ENCODE assay signal across 13 mouse cellular contexts in genomic region chr7:29338351-29338919, GRCm38 (mm10). TPM values are rescaled to one million over a fixed set of nuclear protein-coding genes. Genes with fewer than 3 reads are reported as not detected.
DNase-seq lines count a peak whose midpoint lies in the region; ATAC-seq and TF ChIP-seq lines count a peak whose summit lies in the region.
"Had no signal": no experiment of that assay in that cellular context is flagged by ENCODE, and none has a peak within 500 bp of the region (broad histone marks: within the 10 kb centered on the region; RNA-seq: fewer than 3 reads in every experiment).

No protein-coding gene starts in this region.

- H3K9me3 ChIP-seq in kidney, embryonic 15.5 days (replicated peaks): no peaks in the 10 kb centered on the region
- H3K9me3 ChIP-seq in liver, embryonic 15.5 days (replicated peaks): no peaks in the 10 kb centered on the region
- no peaks in the 10 kb centered on the region for H3K9me3 ChIP-seq in forebrain, embryonic 12.5 days
- no peaks in the 10 kb centered on the region for H3K9me3 ChIP-seq in lung, postnatal 0 days (ENCODE audit: low read length)
- H3K9me3 ChIP-seq: limb, embryonic 12.5 days had no signal

- DNase-seq in testis, postnatal 10 days (ENCODE audit: low spot score): no peak
- no peak for DNase-seq in retina, embryonic 14.5 days (ENCODE audit: low spot score)
- DNase-seq in lung, postnatal 0 days (ENCODE audit: low spot score): no peak
- DNase-seq in lung, adult 2 months: no peak
- DNase-seq: cerebellum, adult 9-11 months had no signal

- H3K9ac ChIP-seq in kidney, embryonic 15.5 days: no peak overlapping the region
- peak overlapping the region; percentile 37; the same call in 1 of the 2 replicates for H3K9ac ChIP-seq in liver, embryonic 15.5 days
- H3K9ac ChIP-seq in forebrain, embryonic 12.5 days: no peak overlapping the region
- H3K9ac ChIP-seq in lung, postnatal 0 days (replicated peaks; ENCODE audit: low read depth): no peak overlapping the region
- H3K9ac ChIP-seq: limb, embryonic 12.5 days had no signal

- TF ChIP-seq EP300 in lung, postnatal 0 days (IDR thresholded peaks at IDR 0.05): no peak

- no peak for TF ChIP-seq CTCF in testis, adult 2 months (IDR thresholded peaks at IDR 0.05; ENCODE audit: control insufficient read depth, insufficient read depth, insufficient replicate concordance, low read depth, low read length)
- TF ChIP-seq CTCF in lung, postnatal 0 days (IDR thresholded peaks at IDR 0.05): no peak
- TF ChIP-seq CTCF in lung, adult 2 months (IDR thresholded peaks at IDR 0.05; ENCODE audit: insufficient read depth, low read length): no peak

- H3K4me2 ChIP-seq in kidney, embryonic 15.5 days: no peak overlapping the region
- H3K4me2 ChIP-seq in liver, embryonic 15.5 days: peak overlapping the region; percentile 69
- H3K4me2 ChIP-seq in forebrain, embryonic 12.5 days: no peak overlapping the region
- no peak overlapping the region for H3K4me2 ChIP-seq in lung, postnatal 0 days (replicated peaks; ENCODE audit: low read depth, low read length)
- H3K4me2 ChIP-seq: limb, embryonic 12.5 days had no signal

- ATAC-seq in kidney, embryonic 15.5 days (replicated peaks; ENCODE audit: low FRiP score): peak; percentile 45
- ATAC-seq in liver, embryonic 15.5 days (ENCODE audit: insufficient read depth): peak; percentile 61
- no peak for ATAC-seq in forebrain, embryonic 12.5 days (ENCODE audit: low FRiP score)
- ATAC-seq in lung, postnatal 0 days: no peak

- H3K27me3 ChIP-seq in testis, adult 2 months (ENCODE audit: control insufficient read depth, insufficient read depth, low read length): no peaks in the 10 kb centered on the region
- peaks cover 53% of the 10 kb centered on the region for H3K27me3 ChIP-seq in kidney, embryonic 15.5 days
- H3K27me3 ChIP-seq in liver, embryonic 15.5 days: no peaks in the 10 kb centered on the region
- no peaks in the 10 kb centered on the region for H3K27me3 ChIP-seq in forebrain, embryonic 12.5 days
- H3K27me3 ChIP-seq in lung, postnatal 0 days (replicated peaks; ENCODE audit: insufficient read depth, low read length): no peaks in the 10 kb centered on the region
- H3K27me3 ChIP-seq: limb, embryonic 12.5 days had no signal

- no peaks in the 10 kb centered on the region for H3K4me1 ChIP-seq in testis, adult 2 months (ENCODE audit: control insufficient read depth, insufficient read depth, low read length)
- peaks cover 16% of the 10 kb centered on the region for H3K4me1 ChIP-seq in kidney, embryonic 15.5 days
- peaks cover 87% of the 10 kb centered on the region for H3K4me1 ChIP-seq in liver, embryonic 15.5 days (replicated peaks)
- peaks cover 17% of the 10 kb centered on the region for H3K4me1 ChIP-seq in forebrain, embryonic 12.5 days
- H3K4me1 ChIP-seq in lung, postnatal 0 days (ENCODE audit: insufficient read depth, low read depth, low read length): no peaks in the 10 kb centered on the region
- H3K4me1 ChIP-seq in lung, adult 2 months (ENCODE audit: control insufficient read depth, insufficient read depth, low read length): no peaks in the 10 kb centered on the region

- H3K36me3 ChIP-seq in testis, adult 2 months (ENCODE audit: control insufficient read depth, insufficient read depth, low read length): no peaks in the 10 kb centered on the region
- peaks cover 26% of the 10 kb centered on the region for H3K36me3 ChIP-seq in kidney, embryonic 15.5 days
- H3K36me3 ChIP-seq in liver, embryonic 15.5 days (replicated peaks): no peaks in the 10 kb centered on the region
- no peaks in the 10 kb centered on the region; the same call in 1 of the 2 replicates for H3K36me3 ChIP-seq in forebrain, embryonic 12.5 days (replicated peaks)
- H3K36me3 ChIP-seq in lung, postnatal 0 days (ENCODE audit: insufficient read depth, low read length): no peaks in the 10 kb centered on the region

- H3K27ac ChIP-seq in testis, adult 2 months (ENCODE audit: control insufficient read depth, insufficient read depth, low read depth, low read length): peak overlapping the region; percentile 59
- no peak overlapping the region for H3K27ac ChIP-seq in kidney, embryonic 15.5 days
- peak overlapping the region; percentile 88 for H3K27ac ChIP-seq in liver, embryonic 15.5 days (replicated peaks)
- H3K27ac ChIP-seq in forebrain, embryonic 12.5 days: no peak overlapping the region
- H3K27ac ChIP-seq in lung, postnatal 0 days (ENCODE audit: low read length): no peak overlapping the region
- H3K27ac ChIP-seq: limb, embryonic 12.5 days; macrophage; stomach, postnatal 0 days had no signal

- WGBS in kidney, embryonic 15.5 days: 59% methylated on average over 9 of the region's 9 CpGs
- 22% methylated on average over 9 of the region's 9 CpGs for WGBS in liver, embryonic 15.5 days (ENCODE audit: insufficient replicate concordance)
- WGBS in forebrain, embryonic 12.5 days: 89% methylated on average over 9 of the region's 9 CpGs
- 81% methylated on average over 9 of the region's 9 CpGs for WGBS in lung, postnatal 0 days
- WGBS in lung, adult 2 months: 77% methylated on average over 9 of the region's 9 CpGs

- no peak overlapping the region for H3K4me3 ChIP-seq in testis, adult 2 months (ENCODE audit: control insufficient read depth, low read depth, low read length)
- H3K4me3 ChIP-seq in kidney, embryonic 15.5 days (replicated peaks): no peak overlapping the region
- peak overlapping the region; percentile 39 for H3K4me3 ChIP-seq in liver, embryonic 15.5 days (replicated peaks)
- H3K4me3 ChIP-seq in forebrain, embryonic 12.5 days (replicated peaks): no peak overlapping the region
- no peak overlapping the region for H3K4me3 ChIP-seq in lung, postnatal 0 days (ENCODE audit: low read depth, low read length)
- no peak overlapping the region for H3K4me3 ChIP-seq in lung, adult 2 months (replicated peaks; ENCODE audit: extremely low read depth, low read depth, low read length)
- H3K4me3 ChIP-seq: limb, embryonic 12.5 days; myocyte had no signal

- TF ChIP-seq POLR2A in testis, adult 2 months (IDR thresholded peaks at IDR 0.05; ENCODE audit: control insufficient read depth, low read depth, low read length): no peak
- no peak for TF ChIP-seq POLR2A in lung, adult 2 months (IDR thresholded peaks at IDR 0.05; ENCODE audit: borderline replicate concordance, extremely low read depth, low read depth, low read length)

RNA-seq across cellular contexts. Expression of gene Dpf1, which starts 34.7 kb away (rescaled TPM):
- polyA plus RNA-seq in testis, adult 2 months (2012; rRNA removed): 8.0 and 8.6 TPM in 2 replicates
- 3.1 and 5.9 TPM in 2 replicates for polyA plus RNA-seq in kidney, embryonic 15.5 days (2015; fragmentation: Nextera tagmentation; extraction: Ambion mirVana)
- polyA plus RNA-seq in liver, embryonic 15.5 days (2015; fragmentation: Nextera tagmentation; extraction: Ambion mirVana): 1.7 and 2.3 TPM in 2 replicates
- polyA plus RNA-seq in forebrain, embryonic 12.5 days (2016; fragmentation: Nextera tagmentation; extraction: Ambion mirVana): 118 and 147 TPM in 2 replicates
- polyA plus RNA-seq in lung, postnatal 0 days (2015; fragmentation: Nextera tagmentation; extraction: Ambion mirVana): 2.0 and 2.5 TPM in 2 replicates
- 1.7 and 4.0 TPM in 2 replicates for polyA plus RNA-seq in lung, adult 2 months (2012; rRNA removed)

RNA-seq across cellular contexts. Expression of gene Ppp1r14a, which starts 49.3 kb away (rescaled TPM):
- 11.3 and 11.9 TPM in 2 replicates for polyA plus RNA-seq in testis, adult 2 months (2012; rRNA removed)
- polyA plus RNA-seq in kidney, embryonic 15.5 days (2015; fragmentation: Nextera tagmentation; extraction: Ambion mirVana): 21.0 and 23.7 TPM in 2 replicates
- polyA plus RNA-seq in liver, embryonic 15.5 days (2015; fragmentation: Nextera tagmentation; extraction: Ambion mirVana): 2.2 and 2.7 TPM in 2 replicates
- 14.8 and 16.5 TPM in 2 replicates for polyA plus RNA-seq in forebrain, embryonic 12.5 days (2016; fragmentation: Nextera tagmentation; extraction: Ambion mirVana)
- 222 and 246 TPM in 2 replicates for polyA plus RNA-seq in lung, postnatal 0 days (2015; fragmentation: Nextera tagmentation; extraction: Ambion mirVana)
- polyA plus RNA-seq in lung, adult 2 months (2012; rRNA removed): 242 and 329 TPM in 2 replicates
- polyA plus RNA-seq: macrophage had no signal

RNA-seq across cellular contexts. Expression of gene Spint2, which starts 56.7 kb away (rescaled TPM):
- polyA plus RNA-seq in testis, adult 2 months (2012; rRNA removed): 146 and 160 TPM in 2 replicates
- polyA plus RNA-seq in kidney, embryonic 15.5 days (2015; fragmentation: Nextera tagmentation; extraction: Ambion mirVana): 236 and 245 TPM in 2 replicates
- polyA plus RNA-seq in liver, embryonic 15.5 days (2015; fragmentation: Nextera tagmentation; extraction: Ambion mirVana): 34.0 and 41.2 TPM in 2 replicates
- polyA plus RNA-seq in forebrain, embryonic 12.5 days (2016; fragmentation: Nextera tagmentation; extraction: Ambion mirVana): 42.2 and 45.0 TPM in 2 replicates
- polyA plus RNA-seq in lung, postnatal 0 days (2015; fragmentation: Nextera tagmentation; extraction: Ambion mirVana): 429 and 453 TPM in 2 replicates
- polyA plus RNA-seq in lung, adult 2 months (2012; rRNA removed): 317 and 391 TPM in 2 replicates

Comparison
In these comparisons a context has a peak if more than half of its experiments do, and no peak if none do; other contexts are left out.
1. H3K27ac ChIP-seq: peak in testis, adult 2 months (single experiment) and liver, embryonic 15.5 days (single experiment); none in kidney, embryonic 15.5 days (single experiment), forebrain, embryonic 12.5 days (single experiment) and lung, postnatal 0 days (single experiment).
2. ATAC-seq: peak in kidney, embryonic 15.5 days (single experiment) and liver, embryonic 15.5 days (single experiment); none in forebrain, embryonic 12.5 days (single experiment) and lung, postnatal 0 days (single experiment).
3. RNA of gene Dpf1, which starts 34.7 kb away (polyA plus RNA-seq): 118 to 147 TPM in forebrain, embryonic 12.5 days; 8.0 to 8.6 TPM in testis, adult 2 months, 3.1 to 5.9 TPM in kidney, embryonic 15.5 days, 1.7 to 4.0 TPM in lung, adult 2 months, 1.7 to 2.3 TPM in liver, embryonic 15.5 days and 2.0 to 2.5 TPM in lung, postnatal 0 days; every median in the first group is over 10 times any median in the second.